Mouse (Mus musculus): ENCODE measurements around the gene Crb1. TPM values are rescaled to one million over a fixed set of nuclear protein-coding genes. Genes with fewer than 3 reads are reported as not detected.

The Crb1 gene
- polyA plus RNA-seq, 1 experiment from 2014 or later = 0.08 TPM

GRCm38 (mm10) chr1:139252041-139252440, 124.9 kb downstream of the Crb1 start:
- no peak for ATAC-seq (ENCODE audit: low FRiP score, low read depth)
- WGBS = 89% methylated on average over 3 of the region's 3 CpGs
- H3K9me3 ChIP-seq = no peaks in the 10 kb centered on the region
- H3K9ac ChIP-seq = no peak overlapping the region
- H3K36me3 ChIP-seq = no peaks in the 10 kb centered on the region
- 0 out of 2 replicates have a peak, but pooled peaks cover 5% of the 10 kb centered on the region for H3K4me1 ChIP-seq
- H3K4me3 ChIP-seq = no peak overlapping the region
- no peak overlapping the region for H3K27ac ChIP-seq
- no peak overlapping the region for H3K4me2 ChIP-seq (replicated peaks)
- H3K27me3 ChIP-seq = no peaks in the 10 kb centered on the region

GRCm38 (mm10) chr1:139249159-139249558, 127.7 kb downstream of the Crb1 start:
- Histone ChIP-seq H3K4me3 (no peak overlapping the region), H3K36me3 (no peaks in the 10 kb centered on the region), H3K9me3 (no peaks in the 10 kb centered on the region), H3K9ac (no peak overlapping the region), H3K4me2 (replicated peaks) (no peak overlapping the region), H3K4me1 (peaks cover 7% of the 10 kb centered on the region; the same call in 1 of the 2 replicates), H3K27ac (no peak overlapping the region), H3K27me3 (no peaks in the 10 kb centered on the region)
- ATAC-seq (ENCODE audit: low FRiP score, low read depth) = no peak
- 77% methylated on average over 6 of the region's 6 CpGs for WGBS

GRCm38 (mm10) chr1:139246723-139247380, 130.0 kb downstream of the Crb1 start:
- peaks cover 7% of the 10 kb centered on the region; the same call in 1 of the 2 replicates for H3K4me1 ChIP-seq
- no peaks in the 10 kb centered on the region for H3K36me3 ChIP-seq
- no peak overlapping the region for H3K27ac ChIP-seq
- no peak overlapping the region for H3K9ac ChIP-seq
- H3K27me3 ChIP-seq = no peaks in the 10 kb centered on the region
- peak overlapping the region; percentile 12 for H3K4me2 ChIP-seq (replicated peaks)
- 26% methylated on average over 12 of the region's 12 CpGs for WGBS
- peak; percentile 48; the same call in 1 of the 2 replicates for ATAC-seq (ENCODE audit: low FRiP score, low read depth)
- no peak overlapping the region for H3K4me3 ChIP-seq
- H3K9me3 ChIP-seq = no peaks in the 10 kb centered on the region

- Histone ChIP-seq H3K4me2 (replicated peaks) (no peak overlapping the region), H3K27me3 (no peaks in the 10 kb centered on the region), H3K4me1 (0 out of 2 replicates have a peak, but pooled peaks cover 3% of the 10 kb centered on the region), H3K9me3 (no peaks in the 10 kb centered on the region), H3K4me3 (no peak overlapping the region), H3K9ac (no peak overlapping the region), H3K27ac (no peak overlapping the region), H3K36me3 (no peaks in the 10 kb centered on the region)
- WGBS = 58% methylated on average over 5 of the region's 5 CpGs
- ATAC-seq (ENCODE audit: low FRiP score, low read depth) = no peak
These were observed 140.1 kb downstream of the Crb1 start for GRCm38 (mm10) chr1:139236794-139237193.

GRCm38 (mm10) chr1:139234611-139235568, 142.0 kb downstream of the Crb1 start:
- WGBS = 74% methylated on average over 3 of the region's 3 CpGs
- Histone ChIP-seq H3K27ac (no peak overlapping the region), H3K9me3 (no peaks in the 10 kb centered on the region), H3K4me1 (0 out of 2 replicates have a peak, but pooled peaks cover 3% of the 10 kb centered on the region), H3K4me2 (replicated peaks) (no peak overlapping the region), H3K36me3 (no peaks in the 10 kb centered on the region), H3K27me3 (no peaks in the 10 kb centered on the region), H3K9ac (no peak overlapping the region), H3K4me3 (no peak overlapping the region)
- no peak for ATAC-seq (ENCODE audit: low FRiP score, low read depth)

GRCm38 (mm10) chr1:139232636-139233035, 144.3 kb downstream of the Crb1 start:
- H3K9me3 ChIP-seq = no peaks in the 10 kb centered on the region
- no peak overlapping the region for H3K4me3 ChIP-seq
- no peak overlapping the region for H3K9ac ChIP-seq
- no peak for ATAC-seq (ENCODE audit: low FRiP score, low read depth)
- no peaks in the 10 kb centered on the region for H3K36me3 ChIP-seq
- WGBS = 56% methylated on average over 3 of the region's 3 CpGs
- no peaks in the 10 kb centered on the region for H3K27me3 ChIP-seq
- 0 out of 2 replicates have a peak, but pooled peaks cover 3% of the 10 kb centered on the region for H3K4me1 ChIP-seq
- H3K27ac ChIP-seq = no peak overlapping the region
- no peak overlapping the region for H3K4me2 ChIP-seq (replicated peaks)

- WGBS = 83% methylated on average over 6 of the region's 6 CpGs
- H3K4me1 ChIP-seq = no peaks in the 10 kb centered on the region
- no peak overlapping the region for H3K27ac ChIP-seq
- H3K9ac ChIP-seq = no peak overlapping the region
- no peak overlapping the region for H3K4me3 ChIP-seq
- no peak overlapping the region for H3K4me2 ChIP-seq (replicated peaks)
- no peak for ATAC-seq (ENCODE audit: low FRiP score, low read depth)
- no peaks in the 10 kb centered on the region for H3K27me3 ChIP-seq
- no peaks in the 10 kb centered on the region for H3K9me3 ChIP-seq
- no peaks in the 10 kb centered on the region for H3K36me3 ChIP-seq
These were observed 152.5 kb downstream of the Crb1 start for GRCm38 (mm10) chr1:139224309-139224949.

- no peaks in the 10 kb centered on the region for H3K4me1 ChIP-seq
- H3K4me2 ChIP-seq (replicated peaks) = no peak overlapping the region
- no peak overlapping the region for H3K9ac ChIP-seq
- H3K27ac ChIP-seq = no peak overlapping the region
- H3K27me3 ChIP-seq = no peaks in the 10 kb centered on the region
- ATAC-seq (ENCODE audit: low FRiP score, low read depth) = no peak
- 46% methylated on average over 4 of the region's 4 CpGs for WGBS
- no peaks in the 10 kb centered on the region for H3K36me3 ChIP-seq
- no peaks in the 10 kb centered on the region for H3K9me3 ChIP-seq
- no peak overlapping the region for H3K4me3 ChIP-seq
These were observed 153.1 kb downstream of the Crb1 start for GRCm38 (mm10) chr1:139223804-139224203.

GRCm38 (mm10) chr1:139215311-139215710, 161.6 kb downstream of the Crb1 start:
- Histone ChIP-seq H3K4me1 (peaks cover 8% of the 10 kb centered on the region; the same call in 1 of the 2 replicates), H3K4me3 (no peak overlapping the region), H3K27ac (no peak overlapping the region), H3K27me3 (no peaks in the 10 kb centered on the region; the same call in 1 of the 2 replicates), H3K36me3 (no peaks in the 10 kb centered on the region), H3K9me3 (no peaks in the 10 kb centered on the region), H3K4me2 (replicated peaks) (no peak overlapping the region), H3K9ac (no peak overlapping the region)
- WGBS = 66% methylated on average over 8 of the region's 8 CpGs
- ATAC-seq (ENCODE audit: low FRiP score, low read depth) = no peak

GRCm38 (mm10) chr1:139210505-139210904, 166.4 kb downstream of the Crb1 start:
- Histone ChIP-seq H3K27me3 (peaks cover 5% of the 10 kb centered on the region), H3K27ac (no peak overlapping the region), H3K4me2 (replicated peaks) (no peak overlapping the region), H3K36me3 (no peaks in the 10 kb centered on the region), H3K9ac (no peak overlapping the region), H3K4me3 (no peak overlapping the region), H3K4me1 (peaks cover 18% of the 10 kb centered on the region), H3K9me3 (no peaks in the 10 kb centered on the region)
- 46% methylated on average over 4 of the region's 4 CpGs for WGBS
- no peak for ATAC-seq (ENCODE audit: low FRiP score, low read depth)

GRCm38 (mm10) chr1:139209796-139210195, 167.1 kb downstream of the Crb1 start:
- Histone ChIP-seq H3K4me1 (peaks cover 14% of the 10 kb centered on the region), H3K27ac (no peak overlapping the region), H3K4me2 (replicated peaks) (no peak overlapping the region), H3K9me3 (no peaks in the 10 kb centered on the region), H3K36me3 (no peaks in the 10 kb centered on the region), H3K27me3 (peaks cover 5% of the 10 kb centered on the region), H3K9ac (no peak overlapping the region), H3K4me3 (no peak overlapping the region)
- 27% methylated on average over 7 of the region's 7 CpGs for WGBS
- ATAC-seq (ENCODE audit: low FRiP score, low read depth) = no peak

- no peaks in the 10 kb centered on the region for H3K36me3 ChIP-seq
- WGBS = 55% methylated on average over 4 of the region's 4 CpGs
- no peak overlapping the region for H3K27ac ChIP-seq
- no peak overlapping the region for H3K9ac ChIP-seq
- no peak for ATAC-seq (ENCODE audit: low FRiP score, low read depth)
- H3K27me3 ChIP-seq = peaks cover 5% of the 10 kb centered on the region
- no peaks in the 10 kb centered on the region for H3K9me3 ChIP-seq
- H3K4me3 ChIP-seq = no peak overlapping the region
- H3K4me1 ChIP-seq = peaks cover 14% of the 10 kb centered on the region
- no peak overlapping the region for H3K4me2 ChIP-seq (replicated peaks)
These were observed 170.6 kb downstream of the Crb1 start for GRCm38 (mm10) chr1:139206259-139206658.

Data from limb, embryonic 13.5 days (tissue).